Comparison of ENCODE assay signal across 26 mouse cellular contexts in genomic region chr7:126594862-126595561, GRCm38 (mm10). TPM values are rescaled to one million over a fixed set of nuclear protein-coding genes. Genes with fewer than 3 reads are reported as not detected.
A peak's percentile ranks its signal among the peaks of the same experiment; 100 is the strongest.
DNase-seq lines count a peak whose midpoint lies in the region; ATAC-seq and TF ChIP-seq lines count a peak whose summit lies in the region.
"Had no signal": no experiment of that assay in that cellular context is flagged by ENCODE, and none has a peak within 500 bp of the region (broad histone marks: within the 10 kb centered on the region; RNA-seq: fewer than 3 reads in every experiment).

Gene Il27 (minus strand): TSS chr7:126594941.

- peak within 1 kb of the TSS; percentile 41 for H3K4me2 ChIP-seq in CH12.LX (ENCODE audit: insufficient read depth, low read depth, poor library complexity, severe bottlenecking)
- H3K4me2 ChIP-seq: embryonic facial prominence, embryonic 15.5 days; hindbrain, embryonic 15.5 days had no signal

- no peak for TF ChIP-seq POLR2A in CH12.LX (IDR thresholded peaks at IDR 0.05; ENCODE audit: low read depth, low read length)
- no peak for TF ChIP-seq POLR2A in bone marrow, adult 2 months (IDR thresholded peaks at IDR 0.05; ENCODE audit: borderline replicate concordance, control insufficient read depth, low read depth, low read length)

- no peak for TF ChIP-seq RAD21 in CH12.LX (IDR thresholded peaks at IDR 0.05; ENCODE audit: low read depth, low read length)

- H3K9ac ChIP-seq in CH12.LX (ENCODE audit: insufficient read depth, low read depth): no peak within 1 kb of the TSS
- H3K9ac ChIP-seq: embryonic facial prominence, embryonic 15.5 days; hindbrain, embryonic 15.5 days had no signal

- no peaks in the 10 kb centered on the region for H3K9me3 ChIP-seq in CH12.LX (replicated peaks; ENCODE audit: low read length)
- H3K9me3 ChIP-seq: embryonic facial prominence, embryonic 15.5 days; forebrain, embryonic 10.5 days; G1E; heart, embryonic 10.5 days; hindbrain, embryonic 15.5 days had no signal

- peak; percentile 55 for DNase-seq in CH12.LX (ENCODE audit: extremely low read depth)
- no peak for DNase-seq in heart, postnatal 4 days
- no peak for DNase-seq in ovary, postnatal 36 days (ENCODE audit: low spot score)
- DNase-seq in embryo, embryonic 11 days: no peak
- DNase-seq: adrenal gland, adult 8-10 months; adrenal gland, postnatal 36 days; cerebellum, adult 18-20 months; cerebellum, adult 9-11 months; cerebellum, postnatal 36 days; gastrocnemius, postnatal 36 days; heart, adult 18-20 months; heart, postnatal 10 days had no signal

- WGBS in bone marrow, adult 2 months: 45% methylated on average over 11 of the region's 11 CpGs

- H3K4me1 ChIP-seq in CH12.LX (ENCODE audit: control insufficient read depth in 1 of 2, insufficient read depth in 2 of 2): peaks cover 29 to 34% of the 10 kb centered on the region in 2 experiments
- peaks cover 15% of the 10 kb centered on the region for H3K4me1 ChIP-seq in bone marrow, adult 2 months (ENCODE audit: control insufficient read depth, insufficient read depth, low read length)
- H3K4me1 ChIP-seq: embryonic facial prominence, embryonic 15.5 days; forebrain, embryonic 10.5 days; heart, embryonic 10.5 days; hindbrain, embryonic 15.5 days had no signal

- in situ Hi-C loops in CH12.LX (cut with MboI; ENCODE audit: low pct_ligation_motif_present, low pct_unique_long_range_greater_than_20kb, low sequenced_read_pairs): no loop called here

- H3K27ac ChIP-seq in CH12.LX (ENCODE audit: insufficient read depth, low read depth): no peak within 1 kb of the TSS
- H3K27ac ChIP-seq in bone marrow, adult 2 months (ENCODE audit: control insufficient read depth, insufficient read depth, low read depth, low read length, poor library complexity): peak within 1 kb of the TSS; percentile 27
- H3K27ac ChIP-seq: embryonic facial prominence, embryonic 15.5 days; forebrain, embryonic 10.5 days; heart, embryonic 10.5 days; hindbrain, embryonic 15.5 days had no signal

- ATAC-seq in hematopoietic stem cell, adult 5-6 weeks (replicated peaks in 1 of 2; ENCODE audit: insufficient read depth in 1 of 2, low FRiP score in 2 of 2, low TSS enrichment in 1 of 2, low read depth in 1 of 2, poor library complexity in 2 of 2, severe bottlenecking in 2 of 2): peak; percentile 44 to 51; a peak in 3 of 4 replicates
- peak; percentile 61 for ATAC-seq in megakaryocyte progenitor cell, adult 5-6 weeks (replicated peaks; ENCODE audit: poor library complexity)
- ATAC-seq: forebrain, embryonic 14.5 days had no signal

- dilution Hi-C loops in CH12.LX (cut with MboI; ENCODE audit: extremely low pct_ligation_motif_present, extremely low pct_unique_long_range_greater_than_20kb, low sequenced_read_pairs): no loop called here

- H3K27me3 ChIP-seq in CH12.LX (replicated peaks): peaks cover 5% of the 10 kb centered on the region
- H3K27me3 ChIP-seq: embryonic facial prominence, embryonic 15.5 days; hindbrain, embryonic 15.5 days had no signal

- no peak for TF ChIP-seq EP300 in CH12.LX (IDR thresholded peaks at IDR 0.05; ENCODE audit: low read length)

- no peak within 1 kb of the TSS for H3K4me3 ChIP-seq in CH12.LX (replicated peaks in 1 of 3; ENCODE audit: low read depth in 2 of 3, low read length in 2 of 3, poor library complexity in 1 of 3)
- H3K4me3 ChIP-seq in bone marrow, adult 2 months (replicated peaks; ENCODE audit: control insufficient read depth, low read depth, low read length): peak within 1 kb of the TSS; percentile 41
- H3K4me3 ChIP-seq: embryonic facial prominence, embryonic 15.5 days; erythroblast, embryonic 14.5 days; forebrain, embryonic 10.5 days; heart, embryonic 10.5 days; hindbrain, embryonic 15.5 days had no signal

- H3K36me3 ChIP-seq in CH12.LX (replicated peaks in 1 of 2; ENCODE audit: control insufficient read depth in 1 of 2, insufficient read depth in 1 of 2, low read length in 1 of 2): no peaks in the 10 kb centered on the region
- H3K36me3 ChIP-seq: embryonic facial prominence, embryonic 15.5 days; forebrain, embryonic 10.5 days; G1E; heart, embryonic 10.5 days; hindbrain, embryonic 15.5 days had no signal

- TF ChIP-seq CTCF in CH12.LX (conservative IDR thresholded peaks at IDR 0.05 in 1 of 2, IDR thresholded peaks at IDR 0.05 in 1 of 2; ENCODE audit: low read depth in 2 of 2, low read length in 2 of 2): no peak
- no peak for TF ChIP-seq CTCF in bone marrow, adult 2 months (IDR thresholded peaks at IDR 0.05; ENCODE audit: control insufficient read depth, insufficient read depth, low read length)

- H3K79me2 ChIP-seq in CH12.LX (replicated peaks; ENCODE audit: control insufficient read depth, extremely low read depth, insufficient read depth, poor library complexity, severe bottlenecking): no peaks in the 10 kb centered on the region

TF ChIP-seq in CH12.LX, 34 proteins besides CTCF, POLR2A, EP300 and RAD21:
- TF ChIP-seq HCFC1 (IDR thresholded peaks at IDR 0.05; ENCODE audit: low read depth, low read length) (no peak), USF1 (IDR thresholded peaks at IDR 0.05; ENCODE audit: low read depth, low read length) (no peak), KAT2A (IDR thresholded peaks at IDR 0.05; ENCODE audit: insufficient replicate concordance, low read length) (no peak), CHD2 (IDR thresholded peaks at IDR 0.05; ENCODE audit: low read length) (peak; percentile 59), ETS1 (conservative IDR thresholded peaks at IDR 0.05; ENCODE audit: low read depth, low read length) (peak; percentile 59), BHLHE40 (IDR thresholded peaks at IDR 0.05; ENCODE audit: low read depth, low read length) (peak; percentile 70), MEF2A (IDR thresholded peaks at IDR 0.05; ENCODE audit: borderline replicate concordance, low read depth, low read length) (no peak), IRF4 (IDR thresholded peaks at IDR 0.05; ENCODE audit: low read depth, low read length) (peak; percentile 22; the same call in 1 of the 2 replicates), MXI1 (IDR thresholded peaks at IDR 0.05; ENCODE audit: low read depth, low read length) (no peak)

RNA-seq across cellular contexts. Expression of gene Il27, which starts in this region (rescaled TPM):
- total RNA-seq in CH12.LX (2012; rRNA removed) (not detected in 2 replicates), CH12.LX (2014; rRNA removed) (not detected in 2 replicates)
- 0.31 TPM in 1 of 2 replicates, not detected in the other for polyA plus RNA-seq in CH12.LX (2012; ENCODE audit: insufficient read length, low read depth)
- polyA plus RNA-seq in bone marrow, adult 2 months (2011; ENCODE audit: insufficient read depth, insufficient read length, low replicate concordance, missing spikeins): 1.9 and 6.0 TPM in 2 replicates
- 3.2 and 3.6 TPM in 2 replicates for total RNA-seq in hematopoietic stem cell, adult 5-6 weeks (2017)
- 0.81 TPM in 1 of 2 replicates, not detected in the other for total RNA-seq in megakaryocyte progenitor cell, adult 5-6 weeks (2015)
- total RNA-seq in megakaryocyte progenitor cell, adult 5-6 weeks (2017): 0.29 and 1.1 TPM in 2 replicates
- not detected for total RNA-seq in heart, postnatal 4 days (2021)
- total RNA-seq: adrenal gland, adult 8-10 months; adrenal gland, postnatal 36 days; G1E; gastrocnemius, adult 8-10 months; gastrocnemius, postnatal 36 days; heart, adult 18-20 months; heart, postnatal 10 days had no signal
- polyA plus RNA-seq: embryonic facial prominence, embryonic 11.5 days; embryonic facial prominence, embryonic 15.5 days; erythroblast, embryonic 14.5 days; forebrain, embryonic 10.5 days; forebrain, embryonic 14.5 days; G1E; heart, embryonic 10.5 days; heart, embryonic 14.5 days; hindbrain, embryonic 11.5 days; hindbrain, embryonic 15.5 days had no signal

Comparison
In these comparisons a context has a peak if more than half of its experiments do, and no peak if none do; other contexts are left out.
1. Peak in DNase-seq and H3K4me2 ChIP-seq in CH12.LX; RNA of the gene not detected or under 1 TPM.